Mouse (Mus musculus): ENCODE measurements at regions not wholly inside any gene's neighbourhood (a gene's known extent, or its start where the extent isn't known, plus 50 kb on each side); places are given as distances from the start of the nearest gene placed in this dataset.

GRCm38 (mm10) chr2:169243981-169244380, 288.6 kb upstream of the Zfp64 start:
- no peak for DNase-seq (ENCODE audit: low spot score in 2 of 2)

- DNase-seq (ENCODE audit: low spot score in 2 of 2): no peak
Observed at GRCm38 (mm10) chr2:169237856-169238255, 282.5 kb upstream of the Zfp64 start.

GRCm38 (mm10) chr2:169237321-169237720, 281.9 kb upstream of the Zfp64 start:
- DNase-seq (ENCODE audit: low spot score in 2 of 2): no peak

- no peak for DNase-seq (ENCODE audit: low spot score in 2 of 2)
Observed at GRCm38 (mm10) chr2:169234368-169235070, 279.1 kb upstream of the Zfp64 start.

- no peak for DNase-seq (ENCODE audit: low spot score in 2 of 2)
Observed at GRCm38 (mm10) chr2:169233151-169234123, 278.1 kb upstream of the Zfp64 start.

- no peak for DNase-seq (ENCODE audit: low spot score in 2 of 2)
Observed at GRCm38 (mm10) chr2:169222264-169222663, 266.9 kb upstream of the Zfp64 start.

- no peak for DNase-seq (ENCODE audit: low spot score in 2 of 2)
Observed at GRCm38 (mm10) chr2:169221141-169221540, 265.8 kb upstream of the Zfp64 start.

- no peak for DNase-seq (ENCODE audit: low spot score in 2 of 2)
Observed at GRCm38 (mm10) chr2:169215546-169216043, 260.2 kb upstream of the Zfp64 start.

- no peak for DNase-seq (ENCODE audit: low spot score in 2 of 2)
Observed at GRCm38 (mm10) chr2:169214396-169214795, 259.0 kb upstream of the Zfp64 start.

GRCm38 (mm10) chr2:169213314-169213713, 257.9 kb upstream of the Zfp64 start:
- DNase-seq (ENCODE audit: low spot score in 2 of 2): no peak

GRCm38 (mm10) chr2:169212676-169213257, 257.4 kb upstream of the Zfp64 start:
- DNase-seq (ENCODE audit: low spot score in 2 of 2): no peak

- no peak for DNase-seq (ENCODE audit: low spot score in 2 of 2)
Observed at GRCm38 (mm10) chr2:169204254-169204752, 248.9 kb upstream of the Zfp64 start.

- DNase-seq (ENCODE audit: low spot score in 2 of 2): no peak
Observed at GRCm38 (mm10) chr2:169191974-169192373, 236.6 kb upstream of the Zfp64 start.

GRCm38 (mm10) chr2:169191465-169191864, 236.1 kb upstream of the Zfp64 start:
- no peak for DNase-seq (ENCODE audit: low spot score in 2 of 2)

- DNase-seq (ENCODE audit: low spot score in 2 of 2): no peak
Observed at GRCm38 (mm10) chr2:169177565-169177964, 222.2 kb upstream of the Zfp64 start.

- no peak for DNase-seq (ENCODE audit: low spot score in 2 of 2)
Observed at GRCm38 (mm10) chr2:169168795-169169194, 213.4 kb upstream of the Zfp64 start.

- DNase-seq (ENCODE audit: low spot score in 2 of 2): no peak
Observed at GRCm38 (mm10) chr2:169168376-169168775, 213.0 kb upstream of the Zfp64 start.

GRCm38 (mm10) chr2:169161651-169162050, 206.3 kb upstream of the Zfp64 start:
- no peak for DNase-seq (ENCODE audit: low spot score in 2 of 2)

GRCm38 (mm10) chr2:169158760-169159159, 203.4 kb upstream of the Zfp64 start:
- no peak for DNase-seq (ENCODE audit: low spot score in 2 of 2)

- no peak for DNase-seq (ENCODE audit: low spot score in 2 of 2)
Observed at GRCm38 (mm10) chr2:169158005-169158673, 202.8 kb upstream of the Zfp64 start.

- DNase-seq (ENCODE audit: low spot score in 2 of 2): no peak
Observed at GRCm38 (mm10) chr2:169156908-169157307, 201.5 kb upstream of the Zfp64 start.
